Mouse (Mus musculus) thymus, postnatal 4 days (tissue): ENCODE data around the gene Gas2l2.

Source experiments
- DNase-seq: peaks from one replicate; pipeline ENCODE4 v3.0.0; 2021

Gene Gas2l2

GRCm38 (mm10) chr11:83429355-83429754, at the start of gene Gas2l2:
Gas2l2 (minus strand) TSS chr11:83429455.
- DNase-seq, result no peak

GRCm38 (mm10) chr11:83473235-83474016, 44.2 kb upstream of the Gas2l2 start:
- no peak for DNase-seq

- peak; percentile 98 for DNase-seq
These were observed 43.3 kb upstream of the Gas2l2 start, which contains the start of gene Taf15 for GRCm38 (mm10) chr11:83472324-83473234. Taf15 (plus strand) TSS chr11:83473086.

- DNase-seq, result no peak
These were observed 42.5 kb upstream of the Gas2l2 start for GRCm38 (mm10) chr11:83471766-83472165.

- no peak for DNase-seq
These were observed 39.5 kb upstream of the Gas2l2 start for GRCm38 (mm10) chr11:83468765-83469164.

GRCm38 (mm10) chr11:83467120-83467652, 37.9 kb upstream of the Gas2l2 start:
- no peak for DNase-seq

GRCm38 (mm10) chr11:83465976-83466375, 36.7 kb upstream of the Gas2l2 start:
- no peak for DNase-seq

GRCm38 (mm10) chr11:83462711-83463244, 33.5 kb upstream of the Gas2l2 start, which contains the start of gene Mmp28:
Mmp28 (minus strand) TSS chr11:83463071.
- DNase-seq, result peak; percentile 17

- peak; percentile 1 for DNase-seq
These were observed 32.3 kb upstream of the Gas2l2 start for GRCm38 (mm10) chr11:83461462-83462027.

- DNase-seq, result no peak
These were observed 28.8 kb upstream of the Gas2l2 start for GRCm38 (mm10) chr11:83457912-83458601.

- no peak for DNase-seq
These were observed 28.0 kb upstream of the Gas2l2 start for GRCm38 (mm10) chr11:83457257-83457656.

- no peak for DNase-seq
These were observed 26.4 kb upstream of the Gas2l2 start for GRCm38 (mm10) chr11:83455608-83456007.

GRCm38 (mm10) chr11:83454548-83454947, 25.3 kb upstream of the Gas2l2 start:
- DNase-seq, result no peak

GRCm38 (mm10) chr11:83451281-83451680, 22.0 kb upstream of the Gas2l2 start:
- no peak for DNase-seq

- no peak for DNase-seq
These were observed 21.3 kb upstream of the Gas2l2 start for GRCm38 (mm10) chr11:83450550-83450949.

- no peak for DNase-seq
These were observed 20.0 kb upstream of the Gas2l2 start for GRCm38 (mm10) chr11:83449298-83449697.

- no peak for DNase-seq
These were observed 19.6 kb upstream of the Gas2l2 start for GRCm38 (mm10) chr11:83448927-83449236.

- no peak for DNase-seq
These were observed 19.0 kb upstream of the Gas2l2 start for GRCm38 (mm10) chr11:83448021-83448926.

GRCm38 (mm10) chr11:83447612-83448011, 18.4 kb upstream of the Gas2l2 start:
- DNase-seq, result no peak

- DNase-seq, result no peak
These were observed 15.7 kb upstream of the Gas2l2 start for GRCm38 (mm10) chr11:83445001-83445400.

- no peak for DNase-seq
These were observed 14.6 kb upstream of the Gas2l2 start for GRCm38 (mm10) chr11:83443824-83444223.
